Mouse (Mus musculus) liver, embryonic 14.5 days (tissue): ENCODE data around the gene Depdc1b.

Source experiments
- CTCF ChIP-seq: IDR thresholded peaks from 2 replicates; pipeline ENCODE4 v1.5.1; 2016; ENCODE audit warnings: antibody characterized with exemption, low read depth, control low read depth
- EP300 ChIP-seq: IDR thresholded peaks from 2 replicates; pipeline ENCODE4 v1.6.1; 2016; ENCODE audit warnings: antibody characterized with exemption, low read depth

DNA sequence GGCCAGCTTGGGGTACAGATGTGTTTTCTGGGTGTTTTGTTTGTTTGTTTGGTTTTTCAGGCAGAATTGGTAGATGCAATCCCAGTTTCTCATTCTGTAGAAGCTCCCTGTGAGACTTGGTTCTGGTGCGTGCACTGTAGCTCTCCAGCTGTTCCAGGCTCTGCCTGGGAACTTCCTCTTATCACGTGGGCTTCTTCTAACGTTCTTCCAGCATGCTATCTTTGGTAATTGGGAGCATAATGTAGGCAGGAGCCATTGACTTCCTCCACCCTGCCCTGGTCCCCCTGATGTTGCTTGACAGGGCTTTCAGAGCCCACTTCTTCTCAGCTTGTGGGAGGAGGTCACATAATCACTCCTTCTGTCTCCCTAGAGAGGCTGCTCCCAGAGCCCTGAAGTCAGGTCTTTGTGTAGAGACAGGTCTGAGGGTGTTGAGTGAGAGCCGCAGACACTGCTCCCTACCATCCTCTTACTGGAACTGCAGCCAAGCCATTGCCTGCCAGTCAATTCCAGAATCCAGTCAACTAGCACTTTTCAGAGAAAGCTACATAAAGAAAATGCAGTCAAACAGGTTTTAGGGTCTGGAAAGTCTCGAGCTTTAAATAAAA lies 15.7 kb upstream of the Depdc1b start:
- TF ChIP-seq CTCF (peak; percentile 27), EP300 (no peak)
